Mouse (Mus musculus) heart, postnatal 14 days (tissue): Measurements from ENCODE around the gene Naalad2. TPM values are rescaled to one million over a fixed set of nuclear protein-coding genes. Genes with fewer than 3 reads are reported as not detected.
A peak's percentile ranks its signal among the peaks of the same experiment; 100 is the strongest.
"Not testable (repeated sequence)": the region's sequence is repeated elsewhere in the genome, so short reads cannot be mapped to it uniquely, and the experiment has no call there.

Experiments used
- DNase-seq, 2 experiments: peaks; one replicate each; pipeline ENCODE4 v3.0.0; 2021 to 2022
- intact Hi-C: fragments of 180-260 bp; cut with DNase I; formaldehyde crosslinking; loops from one replicate; pipeline ENCODE4 v1.15.1; 2025
- long read RNA-seq, 2 experiments: library from polyadenylated mRNA; stranded (forward); transcript quantifications; one replicate each; pipeline ENCODE4 v2.0.0; 2021
- total RNA-seq, 2 experiments: library from RNA; stranded (reverse); gene quantifications; 2 replicates each; pipeline ENCODE4 v1.2.3; 2021

Naalad2 gene
- total RNA-seq: 10 to 100 TPM; 14.9 to 15.3 TPM
- long read RNA-seq, experiment 1, transcript Naalad2-204 (19 exons, 2,799 nt): major isoform, 5 of 6 reads
- long read RNA-seq, experiment 1, partial matches to known transcripts: 1 of 6 reads
- long read RNA-seq, experiment 1, other reads (novel, unspliced or antisense): 0 of 6 reads
- long read RNA-seq, experiment 2, transcript Naalad2-204 (19 exons, 2,799 nt): major isoform, 9 of 12 reads
- long read RNA-seq, experiment 2, partial matches to known transcripts: 2 of 12 reads
- long read RNA-seq, experiment 2, other reads (novel, unspliced or antisense): 1 of 12 reads

- DNase-seq, intact Hi-C loops: not testable (repeated sequence)
These were observed at the start of gene Naalad2 for GRCm38 (mm10) chr9:18402895-18403294. TSS of gene Naalad2 (minus strand) at chr9:18402995.

GRCm38 (mm10) chr9:18431687-18432086 lies 28.9 kb upstream of the Naalad2 start:
- DNase-seq: peak; percentile 6 to 13
- intact Hi-C loops: no loop called here

GRCm38 (mm10) chr9:18430354-18430753 lies 27.6 kb upstream of the Naalad2 start, which contains the start of gene Mbd3l2:
TSS of gene Mbd3l2 (plus strand) at chr9:18430654.
- intact Hi-C loops: no loop called here
- DNase-seq: no peak

GRCm38 (mm10) chr9:18412371-18412770 lies 9.6 kb upstream of the Naalad2 start:
- intact Hi-C loops, DNase-seq: not testable (repeated sequence)

GRCm38 (mm10) chr9:18404118-18404517 lies 1.3 kb upstream of the Naalad2 start, which contains the start of gene Ubtfl1:
TSS of gene Ubtfl1 (plus strand) at chr9:18404418.
- intact Hi-C loops: no loop called here
- DNase-seq: no peak

- DNase-seq: no peak
- intact Hi-C loops: no loop called here
These were observed 3.2 kb downstream of the Naalad2 start for GRCm38 (mm10) chr9:18399629-18400028.

GRCm38 (mm10) chr9:18385782-18386181 lies 17.0 kb downstream of the Naalad2 start:
- intact Hi-C loops: no loop called here
- DNase-seq: peak; percentile 34 to 47

GRCm38 (mm10) chr9:18373026-18373425 lies 29.8 kb downstream of the Naalad2 start:
- intact Hi-C loops, DNase-seq: not testable (repeated sequence)

- DNase-seq: no peak
- intact Hi-C loops: no loop called here
These were observed 82.8 kb downstream of the Naalad2 start for GRCm38 (mm10) chr9:18319990-18320389.

- DNase-seq: no peak
- intact Hi-C loops: no loop called here
These were observed 104.5 kb downstream of the Naalad2 start for GRCm38 (mm10) chr9:18298301-18298700.

GRCm38 (mm10) chr9:18293026-18293781 lies 109.6 kb downstream of the Naalad2 start:
- no peak for DNase-seq
- intact Hi-C loops: loop anchor here (5.0 kb wide), 2 partner anchors 179 to 1329 kb away; partner anchors contain the start of gene Zfp317

GRCm38 (mm10) chr9:18292443-18292922 lies 110.3 kb downstream of the Naalad2 start:
- DNase-seq: no peak
- intact Hi-C loops: loop anchor here (5.0 kb wide), 2 partner anchors 180 to 1330 kb away; partner anchors contain the start of gene Zfp317

- intact Hi-C loops: loop anchor here (5.0 kb wide), 2 partner anchors 181 to 1331 kb away; partner anchors contain the start of gene Zfp317
These were observed 111.0 kb downstream of the Naalad2 start, which contains the start of gene Chordc1 for GRCm38 (mm10) chr9:18291571-18292429. TSS of gene Chordc1 (plus strand) at chr9:18292125.

GRCm38 (mm10) chr9:18278693-18279092 lies 124.1 kb downstream of the Naalad2 start:
- intact Hi-C loops, DNase-seq: not testable (repeated sequence)

More at GRCm38 (mm10) chr9:18291571-18292429, 111.0 kb downstream of the Naalad2 start, which contains the start of gene Chordc1:
- DNase-seq: peak; percentile 92 to 97

GRCm38 (mm10) chr9:18277497-18277896 lies 125.3 kb downstream of the Naalad2 start:
- intact Hi-C loops: no loop called here
- DNase-seq: no peak

GRCm38 (mm10) chr9:18276844-18277243 lies 126.0 kb downstream of the Naalad2 start:
- DNase-seq: no peak
- intact Hi-C loops: no loop called here

- no peak for DNase-seq
- intact Hi-C loops: no loop called here
These were observed 126.9 kb downstream of the Naalad2 start for GRCm38 (mm10) chr9:18275901-18276300.
